Mouse (Mus musculus) stomach, embryonic 16.5 days (tissue): ENCODE data around the gene Gm21304. TPM values are rescaled to one million over a fixed set of nuclear protein-coding genes. Genes with fewer than 3 reads are reported as not detected.
"Not testable (repeated sequence)": the region's sequence is repeated elsewhere in the genome, so short reads cannot be mapped to it uniquely, and the experiment has no call there.

ENCODE experiments used
- ATAC-seq: fragments of 200-750 bp; cut with Nextera tagmentation; 2 replicates; pipeline ENCODE4 v1.8.0; 2017; ENCODE audit warnings: moderate number of reproducible peaks, moderate TSS enrichment; ENCODE audit not compliant: insufficient read depth, low FRiP score
- H3K27ac ChIP-seq: fragments of 300-500 bp; sonication (generic); 2 replicates; pipeline ENCODE4 v1.5.1; 2014; ENCODE audit warnings: low read length
- H3K27me3 ChIP-seq: fragments of 300-500 bp; sonication (generic); 2 replicates; pipeline ENCODE4 v1.6.1; 2014; ENCODE audit warnings: low read length, control low read depth, mixed read lengths; ENCODE audit not compliant: control insufficient read depth, insufficient read depth
- H3K36me3 ChIP-seq: fragments of 300-500 bp; sonication (generic); 2 replicates; pipeline ENCODE4 v1.6.1; 2014; ENCODE audit warnings: low read length; ENCODE audit not compliant: control insufficient read depth, insufficient read depth
- H3K4me1 ChIP-seq: fragments of 300-500 bp; sonication (generic); 2 replicates; pipeline ENCODE4 v1.6.1; 2014; ENCODE audit warnings: low read length, control low read depth, mixed read lengths; ENCODE audit not compliant: control insufficient read depth, insufficient read depth
- H3K4me2 ChIP-seq: fragments of 300-500 bp; sonication (generic); 2 replicates; pipeline ENCODE4 v1.6.1; 2014; ENCODE audit warnings: low read depth, low read length, mixed read lengths
- H3K4me3 ChIP-seq: fragments of 300-500 bp; sonication (generic); replicated peaks from 2 replicates; pipeline ENCODE4 v1.5.1; 2014; ENCODE audit warnings: mild to moderate bottlenecking, low read length
- H3K9ac ChIP-seq: fragments of 300-500 bp; sonication (generic); 2 replicates; pipeline ENCODE4 v1.6.1; 2014; ENCODE audit warnings: low read length
- H3K9me3 ChIP-seq: fragments of 300-500 bp; sonication (generic); replicated peaks from 2 replicates; pipeline ENCODE4 v1.6.1; 2016; ENCODE audit warnings: low read length, control low read depth; ENCODE audit not compliant: control insufficient read depth
- WGBS: fragments of 180-500 bp; shearing (Covaris S2); extraction: QIAGEN DNeasy Blood & Tissue Kit; methylation state at CpG from one replicate; pipeline ENCODE4 v1.1.7; 2014; 5-methylcytosine and 5-hydroxymethylcytosine counted together
- polyA plus RNA-seq: library from polyadenylated mRNA; unstranded; fragments of >200 nt; fragmentation: Nextera tagmentation; extraction: Ambion mirVana; gene quantifications from 2 replicates; pipeline ENCODE4 v1.2.1, GENCODE M21; 2015

The Gm21304 gene
- not detected in 2 replicates for polyA plus RNA-seq

- not testable (repeated sequence) for H3K4me2 ChIP-seq, ATAC-seq, H3K4me3 ChIP-seq, H3K27ac ChIP-seq, H3K36me3 ChIP-seq, H3K27me3 ChIP-seq, H3K9me3 ChIP-seq, H3K9ac ChIP-seq, H3K4me1 ChIP-seq
- no CpG with 5 or more reads among the region's 3 CpGs for WGBS
Measured at GRCm38 (mm10) chr10:104168215-104168614, at the start of gene Gm21304. TSS of gene Gm21304 (plus strand) at chr10:104168515.

- not testable (repeated sequence) for H3K4me1 ChIP-seq, H3K4me2 ChIP-seq, H3K27ac ChIP-seq, H3K9me3 ChIP-seq, H3K36me3 ChIP-seq, H3K27me3 ChIP-seq, ATAC-seq, H3K9ac ChIP-seq, H3K4me3 ChIP-seq
- no CpG with 5 or more reads among the region's 3 CpGs for WGBS
Measured at GRCm38 (mm10) chr10:104142687-104143086, 25.6 kb upstream of the Gm21304 start, which contains the start of gene Gm21293. TSS of gene Gm21293 (plus strand) at chr10:104142987.

DNA sequence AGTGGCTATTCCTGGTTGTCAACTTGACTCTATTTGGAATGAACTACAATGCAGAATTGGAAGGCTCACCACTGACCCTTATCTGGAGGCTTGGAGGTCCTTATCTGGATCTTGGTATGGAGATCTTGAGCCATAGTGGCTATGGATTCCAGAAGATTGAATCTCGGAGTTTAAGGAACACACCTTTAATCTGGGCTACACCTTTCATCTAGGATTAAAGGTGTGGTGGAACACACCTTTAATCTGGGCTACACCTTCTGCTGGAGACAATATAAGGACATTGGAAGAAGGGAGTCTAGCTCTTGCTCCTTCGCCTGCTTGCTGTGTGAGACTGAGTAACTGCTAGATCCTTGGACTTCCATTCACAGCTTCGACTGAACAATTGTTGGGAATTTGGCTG, 17.1 kb upstream of the Gm21304 start, which contains the start of gene Gm6763:
Gm6763 (plus strand) TSS at position 301 of the 400 bp plus-strand sequence.
- ATAC-seq, H3K27ac ChIP-seq, H3K4me1 ChIP-seq, H3K36me3 ChIP-seq, H3K27me3 ChIP-seq, H3K4me3 ChIP-seq, H3K9ac ChIP-seq, H3K4me2 ChIP-seq, H3K9me3 ChIP-seq: not testable (repeated sequence)
- no CpG with 5 or more reads among the region's 3 CpGs for WGBS

- ATAC-seq, H3K9me3 ChIP-seq, H3K4me1 ChIP-seq, H3K9ac ChIP-seq, H3K4me2 ChIP-seq, H3K27me3 ChIP-seq, H3K27ac ChIP-seq, H3K36me3 ChIP-seq, H3K4me3 ChIP-seq: not testable (repeated sequence)
- WGBS, result no CpG with 5 or more reads among the region's 3 CpGs
Measured at GRCm38 (mm10) chr10:104159706-104160105, 8.6 kb upstream of the Gm21304 start, which contains the start of gene Gm8764. TSS of gene Gm8764 (plus strand) at chr10:104160006.

- not testable (repeated sequence) for H3K27ac ChIP-seq, ATAC-seq, H3K4me1 ChIP-seq, H3K4me2 ChIP-seq, H3K9ac ChIP-seq, H3K27me3 ChIP-seq, H3K9me3 ChIP-seq, H3K36me3 ChIP-seq, H3K4me3 ChIP-seq
- no CpG with 5 or more reads among the region's 3 CpGs for WGBS
Measured at GRCm38 (mm10) chr10:104176724-104177123, 8.4 kb downstream of the Gm21304 start, which contains the start of gene Gm21312. TSS of gene Gm21312 (plus strand) at chr10:104177024.

- WGBS, result no CpG with 5 or more reads among the region's 3 CpGs
- not testable (repeated sequence) for H3K4me3 ChIP-seq, H3K27me3 ChIP-seq, ATAC-seq, H3K4me2 ChIP-seq, H3K27ac ChIP-seq, H3K36me3 ChIP-seq, H3K9me3 ChIP-seq, H3K9ac ChIP-seq, H3K4me1 ChIP-seq
Measured at GRCm38 (mm10) chr10:104185233-104185632, 16.9 kb downstream of the Gm21304 start, which contains the start of gene Gm20765. TSS of gene Gm20765 (plus strand) at chr10:104185533.

DNA sequence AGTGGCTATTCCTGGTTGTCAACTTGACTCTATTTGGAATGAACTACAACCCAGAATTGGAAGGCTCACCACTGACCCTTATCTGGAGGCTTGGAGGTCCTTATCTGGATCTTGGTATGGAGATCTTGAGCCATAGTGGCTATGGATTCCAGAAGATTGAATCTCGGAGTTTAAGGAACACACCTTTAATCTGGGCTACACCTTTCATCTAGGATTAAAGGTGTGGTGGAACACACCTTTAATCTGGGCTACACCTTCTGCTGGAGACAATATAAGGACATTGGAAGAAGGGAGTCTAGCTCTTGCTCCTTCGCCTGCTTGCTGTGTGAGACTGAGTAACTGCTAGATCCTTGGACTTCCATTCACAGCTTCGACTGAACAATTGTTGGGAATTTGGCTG, 25.4 kb downstream of the Gm21304 start, which contains the start of gene Gm4340:
Gm4340 (plus strand) TSS at position 301 of the 400 bp plus-strand sequence.
- not testable (repeated sequence) for H3K36me3 ChIP-seq, H3K27ac ChIP-seq, H3K4me3 ChIP-seq, H3K9me3 ChIP-seq, H3K27me3 ChIP-seq, ATAC-seq, H3K4me1 ChIP-seq, H3K4me2 ChIP-seq, H3K9ac ChIP-seq
- WGBS, result no CpG with 5 or more reads among the region's 3 CpGs

DNA sequence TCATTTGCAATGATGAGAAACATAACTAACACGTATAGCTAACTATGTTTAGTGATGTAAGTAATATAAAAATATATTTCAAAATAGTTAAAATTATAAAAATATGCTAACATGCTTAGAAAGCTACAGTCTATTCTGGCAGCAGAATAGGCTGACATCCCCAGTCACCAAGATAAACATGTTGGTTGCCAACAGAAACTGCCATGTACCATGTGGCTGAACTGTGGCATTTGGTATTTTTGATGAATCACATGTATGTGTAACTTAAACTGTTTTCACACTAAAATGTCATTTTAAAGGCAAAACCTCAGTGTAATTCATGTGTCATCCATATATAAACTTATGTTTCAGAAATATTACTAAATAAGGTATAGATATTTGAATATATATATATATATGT, 41.3 kb downstream of the Gm21304 start:
- Histone ChIP-seq H3K4me3 (no peak overlapping the region), H3K9me3 (no peaks in the 10 kb centered on the region), H3K36me3 (no peaks in the 10 kb centered on the region), H3K4me2 (no peak overlapping the region), H3K9ac (no peak overlapping the region), H3K27me3 (no peaks in the 10 kb centered on the region), H3K4me1 (no peaks in the 10 kb centered on the region), H3K27ac (no peak overlapping the region)
- WGBS, result 80% methylated on average over 1 of the region's 1 CpGs
- ATAC-seq, result no peak

- Histone ChIP-seq H3K4me3 (no peak overlapping the region), H3K4me1 (no peaks in the 10 kb centered on the region), H3K9ac (no peak overlapping the region), H3K4me2 (no peak overlapping the region), H3K27ac (no peak overlapping the region), H3K9me3 (no peaks in the 10 kb centered on the region), H3K36me3 (no peaks in the 10 kb centered on the region), H3K27me3 (no peaks in the 10 kb centered on the region)
- no peak for ATAC-seq
- 78% methylated on average over 3 of the region's 3 CpGs for WGBS
Measured at GRCm38 (mm10) chr10:104210268-104210990, 42.1 kb downstream of the Gm21304 start.
